Mouse (Mus musculus) layer of hippocampus, postnatal 25 days (tissue): ENCODE results near the gene Fignl2. TPM values are rescaled to one million over a fixed set of nuclear protein-coding genes. Genes with fewer than 3 reads are reported as not detected.

Source experiments
- DNase-seq, 2 experiments: peaks; one replicate each; pipeline ENCODE4 v3.0.0; 2022; ENCODE audit warnings: mixed read lengths in 2 of 2, low spot score in 1 of 2; ENCODE audit errors: extremely low spot score in 1 of 2
- total RNA-seq, 2 experiments: library from RNA; stranded (reverse); gene quantifications; 2 replicates each; pipeline ENCODE4 v1.2.3; 2021

Fignl2 gene
- total RNA-seq, 2 experiments from 2014 or later = 1.5 TPM

DNA sequence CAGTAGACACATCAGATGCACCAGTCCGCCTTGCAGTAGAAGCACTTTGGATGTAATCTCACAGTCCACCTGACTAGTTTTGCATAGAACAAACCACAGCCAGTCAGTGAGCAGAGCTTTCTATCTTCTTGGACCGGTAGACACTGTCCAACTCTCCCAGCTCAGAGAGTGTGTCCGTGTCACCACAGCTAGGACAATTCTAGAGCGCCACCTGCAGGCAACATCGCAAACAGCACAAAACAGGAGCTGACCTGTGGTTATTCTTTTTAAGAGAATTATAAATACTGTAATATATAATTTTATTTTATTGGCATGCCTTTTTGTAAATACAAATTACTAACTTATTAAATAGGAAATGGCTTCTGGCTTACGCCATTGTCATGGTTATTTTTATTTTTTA lies 35.8 kb downstream of the Fignl2 start:
- DNase-seq = peak; percentile 46 to 82

DNA sequence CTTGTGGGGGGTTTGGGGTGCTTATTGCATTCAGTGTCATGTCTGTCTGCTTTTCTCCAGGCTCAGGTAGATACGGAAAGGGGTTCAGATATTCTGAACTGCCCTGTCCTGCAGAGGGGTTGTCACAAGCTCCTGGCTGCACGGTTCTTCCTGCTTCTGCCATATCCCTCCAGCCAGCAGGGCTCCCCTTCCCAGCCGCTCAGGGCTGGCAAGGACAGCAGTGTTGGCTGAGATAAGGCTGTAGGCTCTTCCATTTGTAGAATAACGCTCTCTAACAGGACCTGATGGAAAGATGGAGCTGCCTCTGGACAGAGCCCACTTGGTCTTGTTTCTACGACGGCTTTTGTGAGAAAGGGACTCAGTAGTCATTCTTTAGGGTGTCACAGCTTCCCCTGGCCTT lies 36.4 kb downstream of the Fignl2 start:
- DNase-seq = no peak

DNA sequence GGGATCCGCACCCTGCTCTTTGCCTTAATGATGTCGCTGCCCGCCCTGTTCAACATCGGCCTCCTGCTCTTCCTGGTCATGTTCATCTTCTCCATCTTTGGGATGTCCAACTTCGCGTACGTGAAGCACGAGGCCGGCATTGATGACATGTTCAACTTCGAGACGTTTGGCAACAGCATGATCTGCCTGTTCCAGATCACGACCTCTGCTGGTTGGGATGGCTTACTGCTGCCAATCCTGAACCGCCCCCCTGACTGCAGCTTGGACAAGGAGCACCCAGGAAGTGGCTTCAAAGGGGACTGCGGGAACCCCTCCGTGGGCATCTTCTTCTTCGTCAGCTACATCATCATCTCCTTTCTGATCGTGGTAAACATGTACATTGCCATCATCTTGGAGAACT lies 38.7 kb downstream of the Fignl2 start:
- DNase-seq = no peak

DNA sequence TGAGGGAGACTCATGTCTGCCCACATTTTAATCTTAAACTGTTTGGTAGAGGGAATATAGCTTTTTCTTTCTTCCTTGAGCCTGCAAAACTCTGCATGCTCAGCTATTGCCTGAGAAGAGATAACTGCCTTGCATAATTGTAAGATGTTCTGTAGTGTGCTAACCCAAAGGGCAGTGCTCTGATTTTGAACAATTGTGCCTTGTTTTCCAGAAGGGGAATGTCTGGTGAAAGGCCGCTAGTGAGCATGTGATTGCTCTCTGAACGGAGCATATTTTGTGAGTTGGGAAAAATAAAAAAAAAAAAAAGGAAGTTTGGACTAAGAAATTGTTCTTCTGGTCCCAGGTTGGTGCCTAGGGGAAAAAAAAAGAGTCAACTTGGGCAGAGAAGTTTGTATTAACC lies 49.4 kb downstream of the Fignl2 start:
- DNase-seq = no peak

DNA sequence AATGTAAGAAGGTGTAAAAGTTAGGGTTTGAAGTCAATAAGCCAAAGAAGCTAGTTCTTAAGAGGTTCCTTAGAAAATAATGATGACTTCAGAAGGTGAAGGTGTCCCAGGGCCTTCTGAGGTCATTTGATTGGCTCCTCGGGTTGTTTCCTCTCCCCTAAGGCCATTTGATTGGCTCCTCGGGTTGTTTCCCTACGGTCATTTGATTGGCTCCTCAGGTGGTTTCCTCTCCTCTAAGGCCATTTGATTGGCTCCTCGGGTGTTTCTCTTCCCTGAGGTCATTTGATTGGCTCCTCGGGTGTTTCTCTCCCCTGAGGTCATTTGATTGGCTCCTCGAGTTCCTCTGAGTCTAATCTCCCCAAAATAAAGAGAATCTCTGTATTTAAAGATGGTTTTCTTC lies 67.0 kb downstream of the Fignl2 start:
- DNase-seq = no peak

DNA sequence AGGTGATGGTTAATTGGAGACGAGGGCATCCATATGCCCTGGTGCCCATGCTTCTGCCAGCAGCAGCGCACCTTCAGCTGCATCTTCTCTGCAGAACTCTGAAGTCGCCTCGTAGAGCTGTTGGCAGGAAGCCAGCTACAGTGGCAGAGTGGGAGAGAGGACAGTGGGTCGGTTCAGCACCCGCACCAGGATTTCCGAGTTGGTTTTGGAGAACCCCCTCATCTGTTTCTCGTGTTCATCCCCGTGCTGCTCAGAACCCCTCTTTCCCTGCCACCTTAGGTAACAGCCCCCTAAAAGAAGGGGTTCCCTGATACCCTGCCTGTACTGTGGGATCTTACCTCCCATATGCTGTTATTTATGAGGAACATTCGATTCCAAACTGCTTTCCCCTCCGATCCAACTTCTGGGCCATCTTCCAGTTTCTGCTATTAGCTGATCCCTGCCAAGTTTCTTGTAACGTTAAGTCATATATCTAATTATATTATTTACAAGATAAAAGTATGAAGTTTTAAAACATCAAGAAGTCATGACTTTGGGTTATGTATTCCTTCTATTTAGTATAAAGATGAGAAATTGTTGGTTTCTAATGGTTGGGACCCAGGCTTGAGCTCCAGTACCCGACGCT lies 69.9 kb downstream of the Fignl2 start:
- no peak for DNase-seq

DNA sequence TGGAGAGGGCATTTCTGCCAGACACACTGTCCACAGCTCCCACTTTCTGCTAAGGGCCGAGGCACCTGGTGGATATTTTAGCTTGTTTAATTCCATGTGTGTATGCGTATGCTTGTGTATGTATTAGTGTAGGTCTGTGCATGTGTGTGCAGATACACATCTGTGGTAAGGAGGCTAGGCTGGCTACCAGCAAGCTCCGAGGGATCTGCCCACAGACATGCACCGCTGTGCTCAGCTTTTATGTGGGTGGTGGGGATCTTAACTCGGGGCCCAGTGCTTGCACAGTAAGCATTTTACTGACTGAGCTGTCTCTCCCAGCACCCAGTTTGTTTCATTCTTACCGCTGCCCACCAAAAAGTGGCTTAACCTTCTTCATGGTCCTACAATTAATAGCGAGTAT lies 71.1 kb downstream of the Fignl2 start:
- DNase-seq = no peak

DNA sequence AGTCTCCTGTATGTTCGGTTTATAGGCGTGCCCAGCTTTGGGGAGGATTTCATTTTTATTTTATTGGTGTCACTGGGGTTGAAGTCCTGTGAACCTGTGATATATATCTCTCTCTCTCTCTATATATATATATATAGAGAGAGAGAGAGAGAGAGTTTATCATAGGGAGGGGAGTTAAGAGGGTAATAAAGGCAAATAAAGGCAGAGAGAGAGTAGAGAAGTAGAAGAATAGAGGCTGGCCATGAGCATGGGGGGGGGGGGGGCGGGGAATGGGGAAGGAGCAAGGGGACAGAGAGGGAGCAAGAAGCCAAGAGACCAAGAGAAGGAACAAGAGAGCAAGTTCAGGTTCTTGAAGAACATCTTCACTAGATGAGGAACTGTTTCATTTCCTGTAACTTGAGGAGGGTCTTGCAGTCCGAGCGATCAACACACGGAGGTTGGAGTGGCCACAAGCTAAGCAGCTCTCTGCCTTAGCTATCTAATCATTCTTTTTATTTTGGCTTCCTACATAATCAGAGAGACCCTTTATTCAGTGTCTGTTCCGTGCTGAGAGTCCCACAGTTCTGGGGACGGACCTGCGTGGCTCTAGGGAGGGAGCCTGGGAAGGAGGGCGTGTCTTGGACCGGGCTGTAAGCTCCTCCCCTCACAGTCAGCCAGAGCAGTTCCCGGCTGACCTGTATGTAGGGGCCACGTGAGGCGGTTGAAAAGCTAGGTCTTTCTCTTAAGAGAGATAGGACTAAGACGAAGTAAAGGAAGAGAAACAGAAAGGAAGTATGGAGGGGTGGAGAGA lies 71.9 kb downstream of the Fignl2 start:
- DNase-seq = no peak

DNA sequence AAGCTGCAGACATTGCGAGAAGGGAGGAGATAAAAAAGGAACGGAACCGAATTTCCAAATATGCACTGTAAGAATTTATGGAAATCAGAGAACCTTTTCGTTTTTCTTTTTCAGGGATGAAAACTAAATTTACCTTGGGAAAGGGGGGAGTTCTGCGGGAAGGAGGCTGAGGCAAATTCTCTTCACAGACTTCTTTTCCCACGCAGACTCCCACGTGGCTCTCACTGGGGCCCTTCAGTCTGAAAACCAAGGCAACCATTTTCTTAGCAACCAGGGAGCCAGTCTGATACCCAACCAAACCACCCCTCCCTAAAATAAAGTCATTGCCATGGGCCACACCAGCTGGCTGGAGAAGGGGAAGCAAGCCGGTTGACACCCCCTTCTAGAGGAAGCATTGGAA lies 72.7 kb downstream of the Fignl2 start:
- DNase-seq = no peak

DNA sequence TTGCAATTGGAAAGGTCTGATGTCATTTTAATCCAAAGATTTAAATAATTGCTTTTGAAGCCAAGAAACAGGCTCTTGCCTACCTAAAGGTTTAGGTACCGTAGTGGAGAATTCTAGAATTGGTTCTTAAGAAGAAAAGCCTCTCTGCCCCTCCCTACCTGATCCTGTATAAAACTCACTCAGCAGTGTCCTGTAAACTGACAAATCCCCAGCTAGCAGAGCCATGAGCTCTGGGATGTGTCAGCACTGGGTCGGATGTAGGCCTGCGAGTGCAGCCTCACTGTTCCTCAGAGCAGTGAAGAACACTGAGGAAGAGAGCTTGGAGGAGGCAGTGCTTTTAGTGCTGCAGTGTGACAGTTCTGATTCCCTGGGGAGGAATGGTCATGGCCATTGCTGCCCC lies 73.8 kb downstream of the Fignl2 start:
- DNase-seq = no peak

DNA sequence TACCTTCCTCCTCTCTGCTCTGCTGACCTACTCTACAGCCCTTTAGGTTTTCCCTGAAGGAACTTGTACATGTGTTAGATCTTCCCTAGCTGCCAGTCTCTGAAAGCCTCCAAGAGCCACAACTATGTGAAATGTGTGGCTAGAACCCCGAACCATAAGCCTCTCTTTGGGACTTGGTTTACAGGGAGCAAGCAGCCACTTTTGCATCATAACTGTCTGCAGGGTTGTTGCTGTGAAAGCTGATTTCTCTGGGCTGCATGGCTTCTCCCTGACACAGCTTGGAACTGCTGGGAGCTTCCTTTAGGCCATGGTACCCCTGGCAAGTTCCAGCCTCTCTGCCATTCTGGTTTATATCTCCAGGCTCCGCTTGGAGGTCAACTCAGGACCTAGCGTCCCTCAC lies 75.9 kb downstream of the Fignl2 start:
- no peak for DNase-seq

DNA sequence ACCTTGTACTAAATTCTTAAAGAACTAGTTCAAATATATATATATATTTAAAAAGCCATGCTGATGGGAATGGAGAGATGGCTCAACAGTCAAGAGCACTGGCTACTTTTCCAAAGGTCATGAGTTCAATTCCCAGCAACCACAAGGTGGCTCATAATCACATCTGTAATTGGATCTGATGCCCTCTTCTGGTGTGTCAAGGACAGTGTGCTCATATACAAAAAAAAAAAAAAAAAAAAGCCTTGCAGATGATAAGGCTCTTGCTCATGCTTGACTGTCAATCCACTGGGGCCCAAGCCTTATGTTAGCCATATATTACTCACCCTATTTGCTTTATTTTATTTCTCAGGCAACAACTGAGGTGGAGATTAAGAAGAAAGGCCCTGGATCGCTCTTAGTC lies 76.7 kb downstream of the Fignl2 start:
- DNase-seq = no peak

Other genes starting within 250 kb of the Fignl2 start
- gene Scn8a, start 208.7 kb downstream of the Fignl2 start, total RNA-seq = 100 to 1,000 TPM; 202 to 260 TPM
- gene Gm47841, start 31.2 kb downstream of the Fignl2 start, total RNA-seq = not detected
- gene Ankrd33, start 37.2 kb upstream of the Fignl2 start, total RNA-seq = not detected
- gene Acvrl1, start 50.0 kb upstream of the Fignl2 start, total RNA-seq = 10 to 100 TPM in 1 of 2 experiments, 1 to 10 TPM in 1; 8.6 to 10.5 TPM
- gene Acvr1b, start 95.5 kb upstream of the Fignl2 start, total RNA-seq = 10 to 100 TPM; 82.8 to 83.1 TPM
- gene Grasp, start 145.6 kb upstream of the Fignl2 start, total RNA-seq = 10 to 100 TPM; 73.1 to 77.9 TPM
- gene Nr4a1, start 175.7 kb upstream of the Fignl2 start, total RNA-seq = 10 to 100 TPM; 50.5 to 62.3 TPM
- 10 to 100 TPM; 45.2 to 53.9 TPM for gene Atg101, start 205.7 kb upstream of the Fignl2 start, total RNA-seq
- gene 6030408B16Rik, start 214.6 kb upstream of the Fignl2 start, total RNA-seq = under 1 TPM; 0.22 to 0.42 TPM